Mouse (Mus musculus) cortical plate, adult 2 months (tissue): Measurements from ENCODE around the gene Aar2. TPM values are rescaled to one million over a fixed set of nuclear protein-coding genes. Genes with fewer than 3 reads are reported as not detected.
A peak's percentile ranks its signal among the peaks of the same experiment; 100 is the strongest.

ENCODE experiments used
- H3K27ac ChIP-seq: fragments of 200-500 bp; 2 replicates; pipeline ENCODE4 v1.5.1; 2012; ENCODE audit warnings: low read length, control low read depth, inconsistent platforms; ENCODE audit not compliant: insufficient read depth
- H3K4me1 ChIP-seq: fragments of 200-500 bp; 2 replicates; pipeline ENCODE4 v1.6.1; 2011; ENCODE audit warnings: low read length; ENCODE audit not compliant: control insufficient read depth, insufficient read depth
- H3K4me3 ChIP-seq: fragments of 200-500 bp; 2 replicates; pipeline ENCODE4 v1.5.1; 2011; ENCODE audit warnings: mild to moderate bottlenecking, low read length, control low read depth; ENCODE audit not compliant: insufficient read depth
- CTCF ChIP-seq: fragments of 200-500 bp; IDR thresholded peaks from 2 replicates; pipeline ENCODE4 v1.5.1; 2011; ENCODE audit warnings: mild to moderate bottlenecking, control low read depth, low read length; ENCODE audit not compliant: insufficient read depth; ENCODE audit errors: extremely low read depth
- POLR2A ChIP-seq: fragments of 200-500 bp; IDR thresholded peaks from 2 replicates; pipeline ENCODE4 v1.6.1; 2011; ENCODE audit warnings: mild to moderate bottlenecking, low read length, control low read depth; ENCODE audit not compliant: insufficient read depth; ENCODE audit errors: extremely low read depth
- polyA plus RNA-seq: library from polyadenylated mRNA; depleted of rRNA; stranded (reverse); fragments of >200 nt; gene quantifications from 2 replicates; pipeline ENCODE4 v1.2.3, GENCODE M21; 2012

The Aar2 gene
- polyA plus RNA-seq, 1 experiment: 30.2 TPM

DNA sequence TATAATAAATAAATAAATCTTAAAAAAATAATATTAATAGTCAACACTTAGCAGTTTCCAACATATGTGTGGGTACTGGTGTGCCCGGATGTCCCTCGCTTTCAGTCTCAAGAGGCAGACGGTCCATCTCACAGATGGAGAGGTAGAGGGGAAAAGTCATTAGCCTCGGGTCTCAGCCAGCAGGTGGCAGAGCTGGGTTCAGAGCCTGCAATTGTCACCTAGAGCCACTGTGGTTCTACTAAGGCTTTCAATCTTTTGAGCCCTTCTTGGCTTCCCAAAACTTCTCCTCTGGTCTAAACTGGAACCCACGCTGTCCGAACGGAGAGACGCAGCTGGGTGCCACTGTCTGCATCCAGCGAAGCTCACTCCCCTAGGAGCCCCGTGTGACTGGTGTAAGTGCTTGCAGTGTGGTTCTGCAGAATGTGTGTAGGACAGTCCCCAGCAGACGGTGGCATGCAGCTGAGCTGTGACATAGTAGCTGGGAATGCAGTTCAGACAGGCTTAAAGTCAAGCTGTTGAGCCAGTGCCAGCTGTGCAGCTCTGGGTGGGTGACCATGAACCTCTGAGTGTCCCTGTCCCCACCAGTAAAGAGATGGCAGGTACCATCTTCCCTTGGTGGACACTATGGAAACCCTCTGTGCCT lies 36.9 kb downstream of the Aar2 start:
- no peak overlapping the region for H3K4me3 ChIP-seq
- TF ChIP-seq CTCF (peak; percentile 44), POLR2A (no peak)
- H3K4me1 ChIP-seq: peaks cover 14% of the 10 kb centered on the region
- H3K27ac ChIP-seq: 0 out of 2 replicates have a peak overlapping the region, but pooled peaks have one; percentile 6

DNA sequence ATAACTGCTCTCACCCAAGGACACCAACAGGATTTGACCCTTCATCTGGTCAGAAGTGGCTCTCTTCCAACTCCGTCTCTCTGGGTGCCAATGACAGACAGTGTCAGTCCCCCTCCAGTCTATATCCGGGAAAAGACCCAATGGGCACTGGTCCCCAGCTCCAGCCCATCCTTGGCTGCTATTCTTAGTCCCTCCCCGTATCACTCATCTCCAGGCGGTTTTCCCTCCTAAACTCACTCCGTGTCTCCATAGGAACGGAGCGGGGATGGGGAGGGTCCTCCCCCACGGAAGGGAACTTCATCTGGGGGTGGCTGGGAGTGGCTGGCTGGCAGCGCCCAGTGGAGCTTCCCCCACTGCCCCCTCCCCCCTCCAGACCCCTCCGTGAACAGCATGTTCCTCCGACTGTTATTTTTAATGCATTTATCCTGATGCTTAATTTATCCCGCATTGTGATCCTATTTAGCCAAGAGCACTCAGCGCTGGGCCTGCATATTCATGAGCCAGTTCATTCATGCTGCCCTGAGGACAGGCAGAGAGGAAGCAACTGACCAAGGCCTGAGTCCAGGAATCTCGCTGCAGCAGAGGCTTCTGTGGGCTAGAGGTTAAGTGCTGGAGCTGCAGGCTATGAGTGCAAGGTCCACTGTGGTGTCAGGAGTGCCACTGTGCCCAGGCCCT lies 37.5 kb downstream of the Aar2 start:
- TF ChIP-seq CTCF (no peak), POLR2A (no peak)

DNA sequence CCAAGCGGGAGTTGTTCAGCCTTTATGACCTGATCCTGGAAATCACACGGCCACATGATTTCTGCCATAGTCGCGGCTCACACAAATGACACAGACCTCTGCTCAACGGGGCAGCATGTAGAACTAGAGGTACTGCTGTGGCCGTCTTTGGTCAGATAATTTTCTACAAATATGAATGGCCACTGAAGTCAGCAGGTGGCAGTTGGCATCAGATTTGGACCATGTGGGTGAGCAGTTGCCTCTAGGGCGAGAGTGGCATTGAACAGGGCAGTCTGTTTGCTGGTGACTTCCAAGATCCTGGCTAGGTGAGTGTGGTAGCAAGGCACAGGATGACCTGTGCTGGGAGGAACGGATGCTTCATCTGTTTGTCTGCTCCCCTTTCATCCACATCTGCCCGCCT lies 42.1 kb downstream of the Aar2 start:
- Histone ChIP-seq H3K27ac (no peak overlapping the region), H3K4me1 (peaks cover 5% of the 10 kb centered on the region), H3K4me3 (no peak overlapping the region)
- no peak for TF ChIP-seq POLR2A
- no peak for TF ChIP-seq CTCF

More for the DNA sequence above, 37.5 kb downstream of the Aar2 start:
- H3K4me1 ChIP-seq: peaks cover 14% of the 10 kb centered on the region
- 0 out of 2 replicates have a peak overlapping the region, but pooled peaks have one; percentile 6 for H3K27ac ChIP-seq
- no peak overlapping the region for H3K4me3 ChIP-seq

DNA sequence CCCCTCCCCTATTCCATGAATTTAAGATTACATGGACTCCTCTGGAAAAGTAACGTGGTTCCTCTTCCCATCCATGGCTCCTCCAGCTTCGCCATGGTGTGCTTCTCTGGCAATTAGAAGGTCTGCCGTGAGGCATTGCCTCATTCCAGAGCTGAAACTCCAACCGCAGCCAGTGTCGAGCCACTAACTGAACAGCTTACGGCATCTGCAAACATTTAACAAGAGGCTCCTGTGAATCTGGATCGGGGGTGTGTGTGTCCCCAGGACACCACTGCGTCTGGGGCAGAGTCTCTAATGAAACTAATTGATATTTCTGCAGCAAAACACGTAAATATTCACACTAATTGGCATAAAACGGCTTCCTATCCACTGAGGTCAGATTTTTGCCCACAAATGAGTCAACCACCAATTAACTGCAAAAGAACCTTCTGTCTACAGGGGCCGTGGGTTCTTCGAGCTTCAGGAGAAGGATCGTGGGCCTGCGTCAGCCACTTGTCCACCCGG lies 47.7 kb downstream of the Aar2 start:
- no peak for TF ChIP-seq CTCF
- TF ChIP-seq POLR2A: no peak
- Histone ChIP-seq H3K27ac (no peak overlapping the region), H3K4me3 (no peak overlapping the region), H3K4me1 (no peaks in the 10 kb centered on the region)

DNA sequence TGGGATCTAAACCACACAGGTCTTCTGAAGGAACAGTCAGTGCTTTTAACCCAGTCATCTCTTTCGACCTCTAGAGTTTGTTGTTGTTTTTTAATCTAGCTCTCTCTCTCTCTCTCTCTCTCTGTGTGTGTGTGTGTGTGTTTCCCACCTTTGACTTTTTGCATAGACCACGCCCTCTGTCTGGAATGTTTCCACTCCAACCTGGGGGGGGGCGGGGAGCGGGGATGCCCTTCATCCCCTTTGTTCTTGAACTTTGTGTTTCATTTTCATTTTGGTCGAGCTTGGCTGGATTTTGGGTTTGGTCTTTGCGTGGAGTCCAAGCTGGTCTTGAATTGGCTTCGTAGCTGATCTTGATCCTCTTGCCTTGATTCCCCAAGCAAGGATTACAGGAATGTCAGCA lies 55.2 kb downstream of the Aar2 start:
- no peak for TF ChIP-seq POLR2A
- TF ChIP-seq CTCF: no peak
- peaks cover 2% of the 10 kb centered on the region; the same call in 1 of the 2 replicates for H3K4me1 ChIP-seq
- no peak overlapping the region for H3K27ac ChIP-seq
- no peak overlapping the region for H3K4me3 ChIP-seq

DNA sequence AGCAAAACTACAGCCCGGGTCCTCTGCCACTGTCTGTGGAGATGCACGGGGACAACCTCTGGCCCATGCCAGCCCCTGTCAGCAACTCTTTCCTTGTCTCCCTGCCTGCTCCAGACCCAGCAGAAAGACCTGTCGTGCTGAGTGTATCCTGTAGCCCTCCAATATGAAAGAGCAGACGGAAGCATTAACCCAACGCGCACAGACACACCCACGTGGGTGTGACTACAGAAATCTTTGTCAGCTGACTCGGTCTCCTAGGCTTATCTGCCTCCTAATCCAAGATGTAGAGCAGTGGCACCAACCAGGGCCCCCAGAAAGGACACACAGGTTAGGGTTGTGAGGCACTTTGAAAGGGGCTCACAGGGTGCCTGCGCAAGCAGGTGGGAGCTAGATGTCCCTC lies 56.3 kb downstream of the Aar2 start:
- Histone ChIP-seq H3K27ac (no peak overlapping the region), H3K4me1 (peaks cover 2% of the 10 kb centered on the region; the same call in 1 of the 2 replicates), H3K4me3 (no peak overlapping the region)
- no peak for TF ChIP-seq POLR2A
- no peak for TF ChIP-seq CTCF

DNA sequence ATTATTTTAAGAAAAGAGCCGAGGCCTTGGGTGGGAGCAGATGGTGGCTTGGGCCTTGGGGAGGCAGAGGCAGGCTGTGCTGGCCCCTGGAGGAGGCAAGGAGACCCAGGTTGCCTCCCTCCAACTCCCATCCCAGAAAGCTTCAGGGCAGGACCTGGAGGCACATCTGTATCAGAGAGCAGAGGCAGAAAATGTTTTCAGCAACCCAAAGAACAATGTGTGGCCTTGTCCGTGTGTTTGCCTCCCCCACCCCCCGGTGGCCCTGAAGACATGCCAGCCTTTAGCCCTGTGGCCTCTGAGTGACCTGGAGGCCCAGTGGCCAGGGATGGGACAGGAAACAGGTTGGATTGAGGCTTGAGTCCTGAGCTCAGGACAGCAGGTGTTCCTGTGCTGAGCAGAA lies 57.8 kb downstream of the Aar2 start:
- no peak overlapping the region for H3K27ac ChIP-seq
- no peak overlapping the region for H3K4me3 ChIP-seq
- TF ChIP-seq CTCF (no peak), POLR2A (no peak)
- H3K4me1 ChIP-seq: peaks cover 2% of the 10 kb centered on the region; the same call in 1 of the 2 replicates

DNA sequence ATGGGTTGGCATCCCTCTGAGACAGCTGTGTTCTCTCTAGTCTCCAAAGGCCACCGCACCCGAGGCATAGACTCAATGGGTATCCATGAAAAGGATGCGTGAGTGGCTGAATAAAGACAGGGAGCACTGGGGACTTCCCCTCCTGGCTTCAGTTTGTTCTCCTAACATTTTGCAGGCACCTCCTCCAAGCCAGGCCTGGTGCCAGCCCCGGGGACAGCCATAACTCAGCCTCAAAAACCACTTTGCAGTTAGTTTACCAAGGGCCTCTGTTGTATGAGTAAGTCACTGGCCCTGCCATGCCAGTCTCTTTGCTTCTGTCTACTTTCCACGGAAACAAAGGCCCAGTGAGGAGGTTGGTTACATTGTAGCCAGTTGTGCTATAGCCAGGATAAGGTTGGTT lies 58.6 kb downstream of the Aar2 start:
- TF ChIP-seq CTCF: no peak
- TF ChIP-seq POLR2A: no peak
- Histone ChIP-seq H3K27ac (no peak overlapping the region), H3K4me3 (no peak overlapping the region), H3K4me1 (peaks cover 2% of the 10 kb centered on the region; the same call in 1 of the 2 replicates)

DNA sequence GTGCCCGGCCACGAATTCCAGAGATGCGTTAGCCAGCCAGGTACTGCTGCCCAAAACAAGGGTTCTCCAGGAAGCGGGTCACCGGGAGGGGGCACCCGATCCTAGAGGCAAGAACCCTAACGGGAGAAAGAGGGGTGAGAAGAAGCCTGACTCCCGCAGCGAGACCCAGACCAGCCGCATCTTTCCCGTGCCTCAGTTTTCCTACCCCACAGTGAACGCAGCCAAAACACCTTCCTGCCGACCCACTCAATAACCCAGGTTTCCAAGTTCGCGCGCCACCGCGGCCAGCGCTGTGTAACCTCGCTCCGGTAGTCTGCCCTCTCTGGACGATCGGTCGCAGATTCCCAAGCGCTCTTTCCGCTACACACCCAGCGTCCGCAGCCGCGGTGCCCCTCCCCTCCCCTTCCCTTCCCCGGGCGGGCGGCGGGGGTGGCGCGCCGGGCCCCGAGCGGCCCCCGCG lies 65.7 kb downstream of the Aar2 start:
- H3K27ac ChIP-seq: peak overlapping the region; percentile 60; the same call in 1 of the 2 replicates
- TF ChIP-seq POLR2A (no peak), CTCF (peak; percentile 48)

More for the DNA sequence above, 65.7 kb downstream of the Aar2 start:
- Histone ChIP-seq H3K4me1 (peaks cover 10% of the 10 kb centered on the region), H3K4me3 (peak overlapping the region; percentile 81)
